21 mouse cellular contexts compared by ENCODE assay signal in the genomic region with DNA sequence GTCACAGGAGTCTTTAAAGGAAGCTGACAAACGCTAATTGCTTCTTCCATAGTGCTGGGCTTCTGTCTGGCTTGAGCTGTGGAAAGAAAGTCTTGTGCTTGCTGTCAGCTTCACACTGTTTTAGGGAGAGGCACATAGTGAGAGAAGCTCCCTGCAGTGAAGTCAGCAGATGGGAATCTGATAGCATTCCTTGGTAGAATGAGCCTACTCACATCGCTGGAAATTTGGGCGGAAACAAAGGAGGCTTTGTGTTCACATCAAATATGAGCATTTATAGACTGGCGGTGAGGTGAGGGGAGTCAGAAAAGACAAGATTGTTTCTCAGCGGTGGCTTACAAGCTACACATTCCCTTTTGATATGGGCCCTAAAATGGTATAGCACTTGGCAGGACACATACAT. TPM values are rescaled to one million over a fixed set of nuclear protein-coding genes. Genes with fewer than 3 reads are reported as not detected.
A peak's percentile ranks its signal among the peaks of the same experiment; 100 is the strongest.
DNase-seq lines count a peak whose midpoint lies in the region; ATAC-seq lines count a peak whose summit lies in the region.
"Had no signal": no experiment of that assay in that cellular context is flagged by ENCODE, and none has a peak within 500 bp of the region (broad histone marks: within the 10 kb centered on the region; RNA-seq: fewer than 3 reads in every experiment).

No protein-coding gene starts in this region.

- ATAC-seq in hindbrain, embryonic 11.5 days (ENCODE audit: low FRiP score) = no peak
- ATAC-seq in hindbrain, embryonic 14.5 days (ENCODE audit: low FRiP score) = no peak
- no peak for ATAC-seq in heart, embryonic 12.5 days (ENCODE audit: insufficient number of reproducible peaks, low FRiP score)
- ATAC-seq: intestine, embryonic 15.5 days had no signal

- peaks cover 4% of the 10 kb centered on the region for H3K4me1 ChIP-seq in hindbrain, embryonic 11.5 days (replicated peaks; ENCODE audit: control insufficient read depth, insufficient read depth, low read length)
- H3K4me1 ChIP-seq in hindbrain, embryonic 14.5 days (replicated peaks; ENCODE audit: control insufficient read depth, insufficient read depth, low read length) = no peaks in the 10 kb centered on the region
- H3K4me1 ChIP-seq in heart, embryonic 12.5 days (replicated peaks) = peaks cover 11% of the 10 kb centered on the region; the same call in 1 of the 2 replicates

- no peak overlapping the region for H3K27ac ChIP-seq in hindbrain, embryonic 11.5 days (ENCODE audit: low read depth, low read length)
- no peak overlapping the region for H3K27ac ChIP-seq in hindbrain, embryonic 14.5 days
- H3K27ac ChIP-seq in heart, embryonic 12.5 days (ENCODE audit: poor library complexity, severe bottlenecking) = no peak overlapping the region
- H3K27ac ChIP-seq: intestine, embryonic 15.5 days; kidney, embryonic 15.5 days; limb, embryonic 10.5 days; liver, embryonic 13.5 days; midbrain, embryonic 12.5 days; neural tube, embryonic 13.5 days had no signal

- H3K27me3 ChIP-seq in hindbrain, embryonic 11.5 days (ENCODE audit: control insufficient read depth, insufficient read depth, low read length) = peaks cover 15% of the 10 kb centered on the region
- peaks cover 33% of the 10 kb centered on the region for H3K27me3 ChIP-seq in hindbrain, embryonic 14.5 days (ENCODE audit: control insufficient read depth, insufficient read depth, low read length)
- H3K27me3 ChIP-seq in heart, embryonic 12.5 days (replicated peaks) = 0 out of 2 replicates have a peak, but pooled peaks cover 6% of the 10 kb centered on the region
- H3K27me3 ChIP-seq: intestine, embryonic 15.5 days had no signal

- no peak overlapping the region for H3K4me2 ChIP-seq in hindbrain, embryonic 11.5 days (replicated peaks; ENCODE audit: low read depth, low read length)
- H3K4me2 ChIP-seq in hindbrain, embryonic 14.5 days (replicated peaks) = no peak overlapping the region
- H3K4me2 ChIP-seq in heart, embryonic 12.5 days = no peak overlapping the region
- H3K4me2 ChIP-seq: heart, embryonic 11.5 days; intestine, embryonic 15.5 days; kidney, embryonic 15.5 days; liver, embryonic 13.5 days; midbrain, embryonic 12.5 days; neural tube, embryonic 13.5 days had no signal

- H3K9ac ChIP-seq in hindbrain, embryonic 11.5 days (ENCODE audit: low read depth, low read length) = no peak overlapping the region
- no peak overlapping the region for H3K9ac ChIP-seq in hindbrain, embryonic 14.5 days
- H3K9ac ChIP-seq in heart, embryonic 12.5 days = no peak overlapping the region
- H3K9ac ChIP-seq: intestine, embryonic 15.5 days; kidney, embryonic 15.5 days; liver, embryonic 13.5 days; midbrain, embryonic 12.5 days; neural tube, embryonic 13.5 days had no signal

- no peaks in the 10 kb centered on the region for H3K9me3 ChIP-seq in hindbrain, embryonic 11.5 days (ENCODE audit: control insufficient read depth, low read length)
- no peaks in the 10 kb centered on the region for H3K9me3 ChIP-seq in hindbrain, embryonic 14.5 days (ENCODE audit: control insufficient read depth, low read length)
- H3K9me3 ChIP-seq in heart, embryonic 12.5 days (replicated peaks) = no peaks in the 10 kb centered on the region
- H3K9me3 ChIP-seq: intestine, embryonic 15.5 days; kidney, embryonic 15.5 days; limb, embryonic 10.5 days; liver, embryonic 13.5 days; midbrain, embryonic 12.5 days; neural tube, embryonic 13.5 days had no signal

- WGBS in hindbrain, embryonic 11.5 days = 29% methylated on average over 5 of the region's 5 CpGs
- WGBS in hindbrain, embryonic 14.5 days = 29% methylated on average over 5 of the region's 5 CpGs
- 28% methylated on average over 5 of the region's 5 CpGs for WGBS in heart, embryonic 12.5 days

- H3K4me3 ChIP-seq in hindbrain, embryonic 11.5 days (ENCODE audit: low read depth, low read length) = no peak overlapping the region
- no peak overlapping the region for H3K4me3 ChIP-seq in hindbrain, embryonic 14.5 days (replicated peaks; ENCODE audit: low read length)
- H3K4me3 ChIP-seq in heart, embryonic 12.5 days = no peak overlapping the region
- H3K4me3 ChIP-seq: intestine, embryonic 15.5 days; kidney, embryonic 15.5 days; limb, embryonic 10.5 days; liver, embryonic 13.5 days; midbrain, embryonic 12.5 days; neural tube, embryonic 13.5 days had no signal

- no peaks in the 10 kb centered on the region for H3K36me3 ChIP-seq in hindbrain, embryonic 11.5 days (ENCODE audit: control insufficient read depth, insufficient read depth, low read length)
- no peaks in the 10 kb centered on the region for H3K36me3 ChIP-seq in hindbrain, embryonic 14.5 days (replicated peaks; ENCODE audit: control insufficient read depth, insufficient read depth)
- no peaks in the 10 kb centered on the region for H3K36me3 ChIP-seq in heart, embryonic 12.5 days
- H3K36me3 ChIP-seq: intestine, embryonic 15.5 days; kidney, embryonic 15.5 days; limb, embryonic 10.5 days; liver, embryonic 13.5 days; midbrain, embryonic 12.5 days; neural tube, embryonic 13.5 days had no signal

- DNase-seq in hindbrain, embryonic 11.5 days (ENCODE audit: low spot score) = peak; percentile 34
- DNase-seq in hindbrain, embryonic 14.5 days (ENCODE audit: low spot score) = no peak
- DNase-seq in 3T3-L1 (ENCODE audit: low read depth, low spot score) = peak; percentile 79
- DNase-seq in R1 (ENCODE audit: low read depth, low spot score) = peak; percentile 83
- DNase-seq in mesoderm, embryonic 11.5 days (ENCODE audit: low read depth, low spot score) = peak; percentile 66
- DNase-seq in ovary, postnatal 10 days (ENCODE audit: low spot score) = no peak
- DNase-seq: cerebellum, adult 18-20 months; gastrocnemius, postnatal 25 days; heart, postnatal 36 days; layer of hippocampus, postnatal 36 days; liver, embryonic 13.5 days; lung, postnatal 14 days; right cerebral cortex, adult 18-20 months; thymus, postnatal 36 days had no signal

RNA-seq across cellular contexts. Expression of gene Prrg4, which starts 2.0 kb away (rescaled TPM):
- polyA plus RNA-seq in hindbrain, embryonic 11.5 days (2014; fragmentation: Nextera tagmentation; extraction: Ambion mirVana) = 0.39 and 1.4 TPM in 2 replicates
- 0.53 and 0.94 TPM in 2 replicates for polyA plus RNA-seq in hindbrain, embryonic 14.5 days (2014; fragmentation: Nextera tagmentation; extraction: Ambion mirVana)
- polyA plus RNA-seq in heart, embryonic 12.5 days (2016; fragmentation: Nextera tagmentation; extraction: Ambion mirVana) = 1.1 TPM in 2 replicates

RNA-seq across cellular contexts. Expression of gene Ccdc73, which starts 15.9 kb away (rescaled TPM):
- polyA plus RNA-seq in hindbrain, embryonic 11.5 days (2014; fragmentation: Nextera tagmentation; extraction: Ambion mirVana) = 5.8 and 7.6 TPM in 2 replicates
- 7.2 and 7.6 TPM in 2 replicates for polyA plus RNA-seq in hindbrain, embryonic 14.5 days (2014; fragmentation: Nextera tagmentation; extraction: Ambion mirVana)
- polyA plus RNA-seq in heart, embryonic 12.5 days (2016; fragmentation: Nextera tagmentation; extraction: Ambion mirVana) = 7.2 and 9.7 TPM in 2 replicates

RNA-seq across cellular contexts. Expression of gene Qser1, which starts 35.1 kb away (rescaled TPM):
- 14.1 and 19.6 TPM in 2 replicates for polyA plus RNA-seq in hindbrain, embryonic 11.5 days (2014; fragmentation: Nextera tagmentation; extraction: Ambion mirVana)
- polyA plus RNA-seq in hindbrain, embryonic 14.5 days (2014; fragmentation: Nextera tagmentation; extraction: Ambion mirVana) = 11.1 and 11.3 TPM in 2 replicates
- 9.6 TPM in 2 replicates for polyA plus RNA-seq in heart, embryonic 12.5 days (2016; fragmentation: Nextera tagmentation; extraction: Ambion mirVana)

Comparison
In these comparisons a context has a peak if more than half of its experiments do, and no peak if none do; other contexts are left out.
1. DNase-seq: peak in hindbrain, embryonic 11.5 days (single experiment), 3T3-L1 (single experiment), R1 (single experiment) and mesoderm, embryonic 11.5 days (single experiment); none in hindbrain, embryonic 14.5 days (single experiment) and ovary, postnatal 10 days (single experiment).